Mouse (Mus musculus): ENCODE measurements around the gene Ubp1. TPM values are rescaled to one million over a fixed set of nuclear protein-coding genes. Genes with fewer than 3 reads are reported as not detected.

The Ubp1 gene
- polyA plus RNA-seq, 2 experiments = 46.0 to 72.6 TPM

GRCm38 (mm10) chr9:114016402-114016801, 85.7 kb downstream of the Ubp1 start:
- ATAC-seq (ENCODE audit: insufficient read depth) (peak; percentile 58; the same call in 1 of the 2 replicates), DNase-seq (ENCODE audit: low read depth in 3 of 3, low spot score in 3 of 3) (no peak)
- Histone ChIP-seq H3K27ac (no peak overlapping the region), H3K27me3 (ENCODE audit: control insufficient read depth, insufficient read depth, low read length) (no peaks in the 10 kb centered on the region), H3K9ac (replicated peaks) (no peak overlapping the region), H3K9me3 (ENCODE audit: control insufficient read depth, low read length) (no peaks in the 10 kb centered on the region; the same call in 1 of the 2 replicates), H3K4me1 (replicated peaks; ENCODE audit: control insufficient read depth in 2 of 2, insufficient read depth in 2 of 2, low read length in 1 of 2) (peaks cover 0 to 8% of the 10 kb centered on the region in 2 experiments; a peak in 2 of 4 replicates), H3K36me3 (replicated peaks; ENCODE audit: control insufficient read depth, insufficient read depth, low read depth) (no peaks in the 10 kb centered on the region), H3K4me2 (ENCODE audit: low read depth) (no peak overlapping the region), H3K4me3 (ENCODE audit: insufficient read depth in 1 of 2, low read depth in 2 of 2, low read length in 2 of 2) (no peak overlapping the region)
- WGBS (ENCODE audit: insufficient replicate concordance) = 16% methylated on average over 4 of the region's 4 CpGs
- TF ChIP-seq EP300 (IDR thresholded peaks at IDR 0.05; ENCODE audit: low read depth) (no peak), CTCF (IDR thresholded peaks at IDR 0.05; ENCODE audit: low read depth) (no peak)

GRCm38 (mm10) chr9:114019012-114019762, 88.5 kb downstream of the Ubp1 start:
- Histone ChIP-seq H3K4me3 (ENCODE audit: insufficient read depth in 1 of 2, low read depth in 2 of 2, low read length in 2 of 2) (no peak overlapping the region), H3K4me2 (ENCODE audit: low read depth) (no peak overlapping the region), H3K27me3 (ENCODE audit: control insufficient read depth, insufficient read depth, low read length) (no peaks in the 10 kb centered on the region), H3K9ac (replicated peaks) (no peak overlapping the region), H3K4me1 (replicated peaks; ENCODE audit: control insufficient read depth in 2 of 2, insufficient read depth in 2 of 2, low read length in 1 of 2) (peaks cover 0 to 5% of the 10 kb centered on the region in 2 experiments; a peak in 1 of 4 replicates), H3K36me3 (replicated peaks; ENCODE audit: control insufficient read depth, insufficient read depth, low read depth) (no peaks in the 10 kb centered on the region), H3K9me3 (ENCODE audit: control insufficient read depth, low read length) (no peaks in the 10 kb centered on the region; the same call in 1 of the 2 replicates), H3K27ac (no peak overlapping the region)
- WGBS (ENCODE audit: insufficient replicate concordance) = 43% methylated on average over 7 of the region's 7 CpGs
- DNase-seq (ENCODE audit: low read depth in 3 of 3, low spot score in 3 of 3) (no peak), ATAC-seq (ENCODE audit: insufficient read depth) (no peak)
- TF ChIP-seq CTCF (IDR thresholded peaks at IDR 0.05; ENCODE audit: low read depth) (no peak), EP300 (IDR thresholded peaks at IDR 0.05; ENCODE audit: low read depth) (no peak)

- WGBS (ENCODE audit: insufficient replicate concordance) = 33% methylated on average over 4 of the region's 4 CpGs
- Histone ChIP-seq H3K4me3 (ENCODE audit: insufficient read depth in 1 of 2, low read depth in 2 of 2, low read length in 2 of 2) (no peak overlapping the region), H3K4me2 (ENCODE audit: low read depth) (no peak overlapping the region), H3K27ac (no peak overlapping the region), H3K9ac (replicated peaks) (no peak overlapping the region), H3K4me1 (replicated peaks; ENCODE audit: control insufficient read depth in 2 of 2, insufficient read depth in 2 of 2, low read length in 1 of 2) (peaks cover 0 to 6% of the 10 kb centered on the region in 2 experiments; a peak in 1 of 4 replicates), H3K36me3 (replicated peaks; ENCODE audit: control insufficient read depth, insufficient read depth, low read depth) (no peaks in the 10 kb centered on the region), H3K9me3 (ENCODE audit: control insufficient read depth, low read length) (no peaks in the 10 kb centered on the region; the same call in 1 of the 2 replicates), H3K27me3 (ENCODE audit: control insufficient read depth, insufficient read depth, low read length) (peaks cover 15% of the 10 kb centered on the region)
- TF ChIP-seq CTCF (IDR thresholded peaks at IDR 0.05; ENCODE audit: low read depth) (no peak), EP300 (IDR thresholded peaks at IDR 0.05; ENCODE audit: low read depth) (no peak)
- ATAC-seq (ENCODE audit: insufficient read depth) (no peak), DNase-seq (ENCODE audit: low read depth in 3 of 3, low spot score in 3 of 3) (no peak)
These were observed 91.4 kb downstream of the Ubp1 start for GRCm38 (mm10) chr9:114022141-114022540.

GRCm38 (mm10) chr9:114025182-114025581, 94.4 kb downstream of the Ubp1 start:
- H3K36me3 ChIP-seq (replicated peaks; ENCODE audit: control insufficient read depth, insufficient read depth, low read depth) = no peaks in the 10 kb centered on the region
- no peak overlapping the region for H3K9ac ChIP-seq (replicated peaks)
- H3K27ac ChIP-seq = no peak overlapping the region
- H3K4me3 ChIP-seq (ENCODE audit: insufficient read depth in 1 of 2, low read depth in 2 of 2, low read length in 2 of 2) = no peak overlapping the region
- peaks cover 15% of the 10 kb centered on the region for H3K27me3 ChIP-seq (ENCODE audit: control insufficient read depth, insufficient read depth, low read length)
- DNase-seq (ENCODE audit: low read depth in 3 of 3, low spot score in 3 of 3) (no peak), ATAC-seq (ENCODE audit: insufficient read depth) (no peak)
- H3K4me1 ChIP-seq (replicated peaks; ENCODE audit: control insufficient read depth in 2 of 2, insufficient read depth in 2 of 2, low read length in 1 of 2) = peaks cover 0 to 6% of the 10 kb centered on the region in 2 experiments; a peak in 1 of 4 replicates
- no peak overlapping the region for H3K4me2 ChIP-seq (ENCODE audit: low read depth)
- H3K9me3 ChIP-seq (ENCODE audit: control insufficient read depth, low read length) = no peaks in the 10 kb centered on the region
- WGBS (ENCODE audit: insufficient replicate concordance) = 34% methylated on average over 9 of the region's 9 CpGs
- TF ChIP-seq CTCF (IDR thresholded peaks at IDR 0.05; ENCODE audit: low read depth) = no peak
- TF ChIP-seq EP300 (IDR thresholded peaks at IDR 0.05; ENCODE audit: low read depth) = no peak

- Histone ChIP-seq H3K27ac (no peak overlapping the region), H3K27me3 (ENCODE audit: control insufficient read depth, insufficient read depth, low read length) (peaks cover 15% of the 10 kb centered on the region), H3K4me1 (replicated peaks; ENCODE audit: control insufficient read depth in 2 of 2, insufficient read depth in 2 of 2, low read length in 1 of 2) (peaks cover 0 to 6% of the 10 kb centered on the region in 2 experiments; a peak in 1 of 4 replicates), H3K4me3 (ENCODE audit: insufficient read depth in 1 of 2, low read depth in 2 of 2, low read length in 2 of 2) (peak overlapping the region; percentile 53 to 65), H3K36me3 (replicated peaks; ENCODE audit: control insufficient read depth, insufficient read depth, low read depth) (no peaks in the 10 kb centered on the region), H3K9ac (replicated peaks) (no peak overlapping the region; the same call in 1 of the 2 replicates), H3K9me3 (ENCODE audit: control insufficient read depth, low read length) (no peaks in the 10 kb centered on the region), H3K4me2 (ENCODE audit: low read depth) (peak overlapping the region; percentile 73)
- DNase-seq (ENCODE audit: low read depth in 3 of 3, low spot score in 3 of 3) (no peak), ATAC-seq (ENCODE audit: insufficient read depth) (no peak)
- TF ChIP-seq CTCF (IDR thresholded peaks at IDR 0.05; ENCODE audit: low read depth) (no peak), EP300 (IDR thresholded peaks at IDR 0.05; ENCODE audit: low read depth) (no peak)
- WGBS (ENCODE audit: insufficient replicate concordance) = 18% methylated on average over 8 of the region's 8 CpGs
These were observed 95.1 kb downstream of the Ubp1 start for GRCm38 (mm10) chr9:114025846-114026245.

Measured in liver, embryonic 14.5 days (tissue).